Comparison of ENCODE assay signal across 8 mouse cellular contexts in the genomic region with DNA sequence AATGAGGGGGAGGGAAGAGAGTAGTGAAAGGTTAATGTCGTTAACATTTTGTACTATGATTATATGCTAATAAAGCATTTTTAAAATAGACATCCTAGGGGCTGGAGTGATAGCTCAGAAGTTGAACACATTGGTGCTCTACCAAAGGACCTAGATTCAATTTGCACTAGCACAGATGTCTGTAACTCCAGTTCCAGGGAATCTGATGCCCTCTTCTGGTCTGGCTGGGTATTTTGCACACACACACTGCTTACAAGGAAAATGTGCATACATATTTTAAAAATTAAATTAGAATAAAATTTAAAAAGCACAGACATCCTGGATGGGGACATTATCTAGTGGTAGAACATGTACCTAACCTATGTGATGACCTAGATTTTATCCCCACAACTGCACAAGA.
A peak's percentile ranks its signal among the peaks of the same experiment; 100 is the strongest.
DNase-seq lines count a peak whose midpoint lies in the region; ATAC-seq and TF ChIP-seq lines count a peak whose summit lies in the region.

No protein-coding gene starts in this region.

- intact Hi-C loops in heart, postnatal 14 days (cut with DNase I): loop anchor here (5.0 kb wide), 1 partner anchor 200 kb away; no protein-coding TSS in a partner anchor

- peak; percentile 40; the same call in 1 of the 2 replicates for TF ChIP-seq CTCF in brain, embryonic 14.5 days (IDR thresholded peaks at IDR 0.05; ENCODE audit: borderline replicate concordance, extremely low read depth, insufficient read depth, insufficient read length)

- H3K27ac ChIP-seq in forebrain, embryonic 10.5 days: no peak overlapping the region

- peak; percentile 5 to 29 for DNase-seq in heart, postnatal 14 days
- DNase-seq in heart, adult 11 months: no peak
- DNase-seq in right cerebral cortex, adult 2 months (ENCODE audit: low spot score in 2 of 2): peak; percentile 22 to 27
- no peak for DNase-seq in right cerebral cortex, postnatal 25 days
- peak; percentile 33 for DNase-seq in brain, embryonic 14.5 days (ENCODE audit: low read depth)
- DNase-seq in forebrain, embryonic 10.5 days (ENCODE audit: extremely low spot score, low spot score): no peak

- no peak for TF ChIP-seq POLR2A in brain, embryonic 14.5 days (IDR thresholded peaks at IDR 0.05; ENCODE audit: borderline replicate concordance, extremely low read depth, insufficient read depth, insufficient read length, poor library complexity, severe bottlenecking)

- H3K9me3 ChIP-seq in forebrain, embryonic 10.5 days: no peaks in the 10 kb centered on the region

- no peaks in the 10 kb centered on the region for H3K4me1 ChIP-seq in forebrain, embryonic 10.5 days

- 35% methylated on average over 1 of the region's 1 CpGs for WGBS in forebrain, embryonic 10.5 days

- peak; percentile 61; the same call in 1 of the 2 replicates for ATAC-seq in megakaryocyte-erythroid progenitor cell, adult 5-6 weeks (replicated peaks; ENCODE audit: low FRiP score, low TSS enrichment, poor library complexity, severe bottlenecking)
- ATAC-seq in monocyte, adult 5-6 weeks (replicated peaks; ENCODE audit: insufficient number of reproducible peaks, low FRiP score, low TSS enrichment, poor library complexity, severe bottlenecking): no peak

- no peaks in the 10 kb centered on the region for H3K36me3 ChIP-seq in forebrain, embryonic 10.5 days (replicated peaks)

- H3K27me3 ChIP-seq in forebrain, embryonic 10.5 days (ENCODE audit: poor library complexity, severe bottlenecking): peaks cover 24% of the 10 kb centered on the region

- no peak overlapping the region for H3K4me3 ChIP-seq in forebrain, embryonic 10.5 days

Comparison
In these comparisons a context has a peak if more than half of its experiments do, and no peak if none do; other contexts are left out.
1. DNase-seq: peak in heart, postnatal 14 days (2 of 2), right cerebral cortex, adult 2 months (2 of 2) and brain, embryonic 14.5 days (single experiment); none in heart, adult 11 months (single experiment), right cerebral cortex, postnatal 25 days (single experiment) and forebrain, embryonic 10.5 days (single experiment).